Mouse (Mus musculus) stomach, postnatal 0 days (tissue): ENCODE results near the gene Sowahd.

Experiments
- CTCF ChIP-seq: IDR thresholded peaks from 2 replicates; pipeline ENCODE4 v1.5.1; 2016; ENCODE audit warnings: antibody characterized with exemption, low read depth, mild to moderate bottlenecking, moderate library complexity
- EP300 ChIP-seq: optimal IDR thresholded peaks from 2 replicates; pipeline ENCODE3; 2016; ENCODE audit warnings: antibody characterized with exemption

- TF ChIP-seq CTCF = no peak
- TF ChIP-seq EP300 = no peak
Measured at GRCm38 (mm10) chrX:37068766-37069165, 20.1 kb downstream of the Sowahd start.
